Mouse (Mus musculus) embryonic facial prominence, embryonic 14.5 days (tissue): ENCODE measurements around the gene Dgat2. TPM values are rescaled to one million over a fixed set of nuclear protein-coding genes. Genes with fewer than 3 reads are reported as not detected.

ENCODE experiments used
- ATAC-seq: fragments of 200-750 bp; cut with Nextera tagmentation; 2 replicates; pipeline ENCODE4 v1.8.0; 2017; ENCODE audit warnings: low read depth, moderate number of reproducible peaks, moderate TSS enrichment
- DNase-seq: peaks from one replicate; pipeline ENCODE4 v3.0.0-alpha.2; 2015; ENCODE audit warnings: low spot score
- H3K27ac ChIP-seq: fragments of 300-500 bp; sonication (generic); replicated peaks from 2 replicates; pipeline ENCODE4 v1.5.1; 2014; ENCODE audit warnings: low read depth, mild to moderate bottlenecking, low read length, moderate library complexity
- H3K27me3 ChIP-seq: fragments of 300-500 bp; sonication (generic); replicated peaks from 2 replicates; pipeline ENCODE4 v1.6.1; 2014; ENCODE audit warnings: low read length; ENCODE audit not compliant: control insufficient read depth, insufficient read depth
- H3K36me3 ChIP-seq: fragments of 300-500 bp; sonication (generic); 2 replicates; pipeline ENCODE4 v1.6.1; 2014; ENCODE audit warnings: low read length, mixed read lengths; ENCODE audit not compliant: control insufficient read depth, insufficient read depth
- H3K4me1 ChIP-seq: fragments of 300-500 bp; sonication (generic); 2 replicates; pipeline ENCODE4 v1.6.1; 2014; ENCODE audit warnings: antibody characterized with exemption, low read length; ENCODE audit not compliant: control insufficient read depth, insufficient read depth
- H3K4me2 ChIP-seq: fragments of 300-500 bp; sonication (generic); 2 replicates; pipeline ENCODE4 v1.6.1; 2014; ENCODE audit warnings: low read depth, mild to moderate bottlenecking, low read length, moderate library complexity, mixed read lengths
- H3K4me3 ChIP-seq: fragments of 300-500 bp; sonication (generic); 2 replicates; pipeline ENCODE4 v1.5.1; 2014; ENCODE audit warnings: low read depth, mild to moderate bottlenecking, low read length
- H3K9ac ChIP-seq: fragments of 300-500 bp; sonication (generic); 2 replicates; pipeline ENCODE4 v1.6.1; 2014; ENCODE audit warnings: low read depth, mild to moderate bottlenecking, low read length, moderate library complexity, mixed read lengths
- H3K9me3 ChIP-seq: fragments of 300-500 bp; sonication (generic); 2 replicates; pipeline ENCODE4 v1.6.1; 2016; ENCODE audit warnings: low read length; ENCODE audit not compliant: control insufficient read depth
- WGBS: fragments of 180-500 bp; shearing (Covaris S2); extraction: QIAGEN DNeasy Blood & Tissue Kit; methylation state at CpG from one replicate; pipeline ENCODE4 v1.1.7; 2014; 5-methylcytosine and 5-hydroxymethylcytosine counted together
- polyA plus RNA-seq: library from polyadenylated mRNA; unstranded; fragments of >200 nt; fragmentation: Nextera tagmentation; extraction: Ambion mirVana; gene quantifications from 2 replicates; pipeline ENCODE4 v1.2.1, GENCODE M21; 2014

Dgat2 gene
- polyA plus RNA-seq, 1 experiment from 2014 or later: 38.6 TPM

- Histone ChIP-seq H3K4me3 (no peak overlapping the region), H3K27me3 (no peaks in the 10 kb centered on the region), H3K9me3 (no peaks in the 10 kb centered on the region), H3K4me1 (peaks cover 10% of the 10 kb centered on the region), H3K9ac (no peak overlapping the region), H3K36me3 (no peaks in the 10 kb centered on the region), H3K27ac (no peak overlapping the region), H3K4me2 (no peak overlapping the region)
- DNase-seq (peak; percentile 42), ATAC-seq (no peak)
- 43% methylated on average over 3 of the region's 3 CpGs for WGBS
These were observed 39.3 kb downstream of the Dgat2 start for GRCm38 (mm10) chr7:99143244-99143643.

- no peaks in the 10 kb centered on the region for H3K27me3 ChIP-seq
- H3K4me1 ChIP-seq: peaks cover 10% of the 10 kb centered on the region
- H3K9ac ChIP-seq: peak overlapping the region; percentile 21; the same call in 1 of the 2 replicates
- no peaks in the 10 kb centered on the region for H3K36me3 ChIP-seq
- H3K4me3 ChIP-seq: peak overlapping the region; percentile 90
- H3K9me3 ChIP-seq: no peaks in the 10 kb centered on the region
- DNase-seq: no peak
- ATAC-seq: no peak
- peak overlapping the region; percentile 71 for H3K4me2 ChIP-seq
- H3K27ac ChIP-seq: peak overlapping the region; percentile 25; the same call in 1 of the 2 replicates
- 34% methylated on average over 12 of the region's 12 CpGs for WGBS
These were observed 40.5 kb downstream of the Dgat2 start for GRCm38 (mm10) chr7:99141919-99142606.

- Histone ChIP-seq H3K9ac (peak within 1 kb of the TSS; percentile 83), H3K4me2 (peak within 1 kb of the TSS; percentile 81), H3K36me3 (no peaks in the 10 kb centered on the region), H3K27me3 (no peaks in the 10 kb centered on the region), H3K4me1 (peaks cover 10% of the 10 kb centered on the region), H3K27ac (peak within 1 kb of the TSS; percentile 83), H3K9me3 (no peaks in the 10 kb centered on the region), H3K4me3 (peak within 1 kb of the TSS; percentile 90)
- 1% methylated on average over 36 of the region's 51 CpGs for WGBS
- DNase-seq: peak; percentile 100
- peak; percentile 98 for ATAC-seq
These were observed 41.3 kb downstream of the Dgat2 start, which contains the start of gene Uvrag for GRCm38 (mm10) chr7:99140984-99141918. TSS of gene Uvrag (minus strand) at chr7:99141141.

GRCm38 (mm10) chr7:99140511-99140910, 42.0 kb downstream of the Dgat2 start:
- WGBS: 1% methylated on average over 8 of the region's 39 CpGs
- no peaks in the 10 kb centered on the region for H3K27me3 ChIP-seq
- H3K27ac ChIP-seq: peak overlapping the region; percentile 83
- ATAC-seq (no peak), DNase-seq (no peak)
- no peaks in the 10 kb centered on the region for H3K36me3 ChIP-seq
- H3K4me3 ChIP-seq: peak overlapping the region; percentile 90
- peaks cover 10% of the 10 kb centered on the region for H3K4me1 ChIP-seq
- H3K4me2 ChIP-seq: peak overlapping the region; percentile 81
- H3K9me3 ChIP-seq: no peaks in the 10 kb centered on the region
- H3K9ac ChIP-seq: peak overlapping the region; percentile 83

- peaks cover 7% of the 10 kb centered on the region for H3K4me1 ChIP-seq
- DNase-seq (peak; percentile 47), ATAC-seq (no peak)
- H3K9me3 ChIP-seq: no peaks in the 10 kb centered on the region
- peak overlapping the region; percentile 90 for H3K4me3 ChIP-seq
- peak overlapping the region; percentile 83 for H3K27ac ChIP-seq
- WGBS: under 1% methylated on average over 13 of the region's 13 CpGs
- peak overlapping the region; percentile 83 for H3K9ac ChIP-seq
- H3K36me3 ChIP-seq: no peaks in the 10 kb centered on the region
- peak overlapping the region; percentile 81 for H3K4me2 ChIP-seq
- H3K27me3 ChIP-seq: no peaks in the 10 kb centered on the region
These were observed 42.6 kb downstream of the Dgat2 start for GRCm38 (mm10) chr7:99139841-99140491.

GRCm38 (mm10) chr7:99137541-99137940, 45.0 kb downstream of the Dgat2 start:
- peaks cover 7% of the 10 kb centered on the region for H3K4me1 ChIP-seq
- no peak overlapping the region for H3K9ac ChIP-seq
- no peaks in the 10 kb centered on the region for H3K9me3 ChIP-seq
- no peak overlapping the region for H3K4me3 ChIP-seq
- DNase-seq (no peak), ATAC-seq (no peak)
- 100% methylated on average over 4 of the region's 4 CpGs for WGBS
- H3K36me3 ChIP-seq: no peaks in the 10 kb centered on the region
- H3K27ac ChIP-seq: no peak overlapping the region
- no peaks in the 10 kb centered on the region for H3K27me3 ChIP-seq
- H3K4me2 ChIP-seq: no peak overlapping the region

- WGBS: 57% methylated on average over 6 of the region's 6 CpGs
- peaks cover 13% of the 10 kb centered on the region for H3K4me1 ChIP-seq
- no peaks in the 10 kb centered on the region for H3K27me3 ChIP-seq
- H3K9ac ChIP-seq: no peak overlapping the region
- no peaks in the 10 kb centered on the region for H3K36me3 ChIP-seq
- ATAC-seq (no peak), DNase-seq (no peak)
- no peak overlapping the region for H3K27ac ChIP-seq
- H3K9me3 ChIP-seq: no peaks in the 10 kb centered on the region
- no peak overlapping the region for H3K4me3 ChIP-seq
- H3K4me2 ChIP-seq: no peak overlapping the region
These were observed 45.7 kb downstream of the Dgat2 start for GRCm38 (mm10) chr7:99136789-99137188.

GRCm38 (mm10) chr7:99133811-99134402, 48.6 kb downstream of the Dgat2 start:
- DNase-seq (no peak), ATAC-seq (no peak)
- Histone ChIP-seq H3K36me3 (no peaks in the 10 kb centered on the region), H3K4me2 (no peak overlapping the region), H3K9ac (no peak overlapping the region), H3K9me3 (no peaks in the 10 kb centered on the region), H3K4me3 (no peak overlapping the region), H3K27me3 (no peaks in the 10 kb centered on the region), H3K27ac (no peak overlapping the region; the same call in 1 of the 2 replicates), H3K4me1 (peaks cover 7% of the 10 kb centered on the region; the same call in 1 of the 2 replicates)
- WGBS: 76% methylated on average over 8 of the region's 8 CpGs
